Mouse (Mus musculus) stomach, postnatal 0 days (tissue): Measurements from ENCODE around the gene Nars2.

ENCODE experiments used
- CTCF ChIP-seq: IDR thresholded peaks from 2 replicates; pipeline ENCODE4 v1.5.1; 2016; ENCODE audit warnings: antibody characterized with exemption, low read depth, mild to moderate bottlenecking, moderate library complexity
- EP300 ChIP-seq: optimal IDR thresholded peaks from 2 replicates; pipeline ENCODE3; 2016; ENCODE audit warnings: antibody characterized with exemption

DNA sequence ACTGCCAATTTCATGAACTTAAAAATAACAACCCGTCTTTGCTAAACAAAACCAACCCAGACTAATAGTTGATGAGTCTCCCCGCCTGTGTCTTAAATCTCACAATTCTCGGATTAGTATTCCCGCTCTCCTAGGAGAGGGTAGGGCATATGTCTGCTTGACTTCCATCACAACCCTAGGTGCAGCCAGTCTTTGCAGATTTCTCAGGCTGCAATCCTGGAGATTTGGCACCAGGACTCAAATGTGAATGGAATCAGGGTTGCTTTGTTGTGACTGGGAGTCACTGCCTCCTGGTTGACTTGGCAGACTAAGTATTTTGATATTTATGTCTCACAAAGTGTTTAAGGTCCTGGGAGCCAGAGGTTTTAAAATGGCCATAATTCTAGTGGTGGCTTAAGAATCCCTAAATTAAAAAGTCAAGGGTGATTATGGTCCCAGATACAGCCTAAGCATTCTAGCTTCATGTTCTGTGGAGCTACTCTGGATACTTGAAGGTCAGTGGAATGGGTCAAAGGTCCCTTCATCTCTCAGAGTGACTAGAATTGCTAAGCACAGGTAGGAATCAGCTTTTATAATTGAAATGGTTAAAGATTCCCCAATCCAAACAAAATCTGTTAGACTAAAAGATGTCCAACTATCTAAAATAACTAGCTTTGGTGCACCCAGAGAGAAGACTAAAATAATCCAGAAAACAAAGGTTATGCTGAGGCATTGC lies 128.5 kb downstream of the Nars2 start:
- no peak for TF ChIP-seq CTCF
- TF ChIP-seq EP300, result no peak
